Mouse (Mus musculus): Measurements from ENCODE around the gene 2810459M11Rik. TPM values are rescaled to one million over a fixed set of nuclear protein-coding genes. Genes with fewer than 3 reads are reported as not detected.
A peak's percentile ranks its signal among the peaks of the same experiment; 100 is the strongest.
"Not testable (repeated sequence)": the region's sequence is repeated elsewhere in the genome, so short reads cannot be mapped to it uniquely, and the experiment has no call there.

Gene 2810459M11Rik
- polyA plus RNA-seq (2014; fragmentation: Nextera tagmentation; extraction: Ambion mirVana): 0.68 and 1.4 TPM in 2 replicates

DNA sequence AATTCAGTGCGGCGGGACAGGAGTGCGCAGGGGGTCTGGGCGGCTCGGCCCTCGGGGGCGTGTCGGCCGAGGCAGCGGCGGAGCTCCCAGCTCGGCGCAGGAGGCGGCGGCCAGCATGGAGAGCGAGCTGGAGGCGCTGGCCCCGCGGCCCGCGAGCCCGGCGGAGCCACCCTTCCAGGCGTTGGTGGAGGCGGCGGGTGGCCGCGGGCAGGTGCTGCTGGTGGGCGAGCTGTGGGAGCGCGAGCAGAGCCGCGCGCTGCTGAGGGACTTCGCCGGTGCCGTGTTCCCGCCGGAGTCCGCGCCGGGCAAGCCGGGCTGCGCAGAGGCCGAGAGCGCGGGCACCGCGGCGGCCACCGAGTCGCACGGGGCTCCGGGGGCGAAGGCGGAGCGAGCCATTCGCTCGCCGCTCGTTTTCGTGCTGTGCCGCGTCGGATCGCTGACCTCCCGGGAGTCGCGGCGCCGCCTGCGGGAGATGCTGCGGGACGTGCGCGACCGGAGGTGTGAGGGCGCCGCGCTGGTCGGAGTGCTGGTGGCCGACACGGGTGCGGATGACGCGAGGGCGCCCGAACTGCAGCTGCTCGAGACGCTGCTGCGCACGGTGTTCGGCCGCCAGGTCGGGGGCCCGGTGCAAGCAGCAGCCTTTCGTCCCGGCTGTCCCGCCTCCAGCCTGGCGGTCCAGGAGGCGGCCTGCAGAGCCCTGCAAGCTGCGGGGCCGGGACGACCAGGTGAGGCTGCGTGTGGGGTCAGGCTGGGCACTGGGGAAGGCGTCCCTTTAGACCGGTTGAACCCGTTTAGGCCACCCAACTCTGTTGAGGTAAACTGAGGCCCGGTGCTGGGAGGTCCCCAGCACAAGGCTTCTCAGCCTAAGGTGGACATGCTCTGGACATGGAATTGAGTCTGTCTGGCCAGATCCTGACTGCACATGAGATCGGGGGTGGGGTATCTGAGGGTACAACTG, at the start of gene 2810459M11Rik:
TSS of gene 2810459M11Rik (plus strand) at position 16 of the 958 bp plus-strand sequence.
- no peak within 1 kb of the TSS for H3K27ac ChIP-seq (replicated peaks; ENCODE audit: low read depth, low read length)
- H3K9ac ChIP-seq (ENCODE audit: low read depth, low read length): peak within 1 kb of the TSS; percentile 67
- peak within 1 kb of the TSS; percentile 96 for H3K4me2 ChIP-seq (ENCODE audit: low read depth, low read length)
- no peak for DNase-seq (ENCODE audit: low spot score)
- no peaks in the 10 kb centered on the region for H3K36me3 ChIP-seq (ENCODE audit: control insufficient read depth, insufficient read depth, low read length)
- H3K4me1 ChIP-seq (ENCODE audit: control insufficient read depth, insufficient read depth, low read length): 0 out of 2 replicates have a peak, but pooled peaks cover 8% of the 10 kb centered on the region
- peaks cover 64% of the 10 kb centered on the region for H3K27me3 ChIP-seq (replicated peaks; ENCODE audit: control insufficient read depth, insufficient read depth, low read length)
- 2% methylated on average over 16 of the region's 110 CpGs for WGBS
- peak within 1 kb of the TSS; percentile 56 for H3K4me3 ChIP-seq (ENCODE audit: low read depth, low read length)
- ATAC-seq (ENCODE audit: low read depth): peak; percentile 78
- H3K9me3 ChIP-seq (ENCODE audit: control insufficient read depth, low read length): peaks cover 8% of the 10 kb centered on the region; the same call in 1 of the 2 replicates

GRCm38 (mm10) chr1:85997221-85997620, 48.4 kb upstream of the 2810459M11Rik start:
- Histone ChIP-seq H3K4me1 (ENCODE audit: control insufficient read depth, insufficient read depth, low read length) (no peaks in the 10 kb centered on the region), H3K4me2 (ENCODE audit: low read depth, low read length) (no peak overlapping the region), H3K9me3 (ENCODE audit: control insufficient read depth, low read length) (no peaks in the 10 kb centered on the region), H3K36me3 (ENCODE audit: control insufficient read depth, insufficient read depth, low read length) (no peaks in the 10 kb centered on the region), H3K9ac (ENCODE audit: low read depth, low read length) (no peak overlapping the region), H3K4me3 (ENCODE audit: low read depth, low read length) (no peak overlapping the region), H3K27me3 (replicated peaks; ENCODE audit: control insufficient read depth, insufficient read depth, low read length) (no peaks in the 10 kb centered on the region), H3K27ac (replicated peaks; ENCODE audit: low read depth, low read length) (no peak overlapping the region)
- WGBS: 96% methylated on average over 1 of the region's 1 CpGs
- ATAC-seq (ENCODE audit: low read depth) (no peak), DNase-seq (ENCODE audit: low spot score) (no peak)

DNA sequence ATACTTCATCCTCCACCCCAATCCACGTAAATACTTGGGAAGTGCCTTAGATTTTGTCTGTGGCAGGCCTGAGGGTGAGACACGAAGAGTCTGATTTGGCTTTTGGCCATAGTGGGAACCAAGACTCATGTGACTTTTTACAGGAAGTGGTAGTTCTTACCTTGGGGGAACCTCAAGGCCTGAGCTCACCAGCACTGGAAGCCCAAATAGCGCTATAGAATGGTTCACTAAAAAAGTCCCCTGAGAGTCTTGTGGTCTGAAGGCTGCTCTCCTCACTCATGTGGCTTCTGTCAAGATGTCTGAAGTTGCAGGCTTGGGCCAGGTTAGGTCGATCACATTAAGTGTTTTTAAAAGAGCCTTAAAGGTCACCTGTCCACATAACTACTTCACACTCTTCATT, 47.7 kb upstream of the 2810459M11Rik start:
- WGBS: 72% methylated on average over 4 of the region's 4 CpGs
- Histone ChIP-seq H3K36me3 (ENCODE audit: control insufficient read depth, insufficient read depth, low read length) (no peaks in the 10 kb centered on the region), H3K27me3 (replicated peaks; ENCODE audit: control insufficient read depth, insufficient read depth, low read length) (no peaks in the 10 kb centered on the region), H3K9ac (ENCODE audit: low read depth, low read length) (no peak overlapping the region), H3K4me3 (ENCODE audit: low read depth, low read length) (no peak overlapping the region), H3K9me3 (ENCODE audit: control insufficient read depth, low read length) (no peaks in the 10 kb centered on the region), H3K4me1 (ENCODE audit: control insufficient read depth, insufficient read depth, low read length) (no peaks in the 10 kb centered on the region), H3K27ac (replicated peaks; ENCODE audit: low read depth, low read length) (no peak overlapping the region), H3K4me2 (ENCODE audit: low read depth, low read length) (no peak overlapping the region)
- ATAC-seq (ENCODE audit: low read depth) (no peak), DNase-seq (ENCODE audit: low spot score) (no peak)

- DNase-seq (ENCODE audit: low spot score) (no peak), ATAC-seq (ENCODE audit: low read depth) (no peak)
- H3K9me3 ChIP-seq (ENCODE audit: control insufficient read depth, low read length): no peaks in the 10 kb centered on the region
- WGBS: 72% methylated on average over 18 of the region's 18 CpGs
- no peak overlapping the region for H3K27ac ChIP-seq (replicated peaks; ENCODE audit: low read depth, low read length)
- no peaks in the 10 kb centered on the region for H3K36me3 ChIP-seq (ENCODE audit: control insufficient read depth, insufficient read depth, low read length)
- no peaks in the 10 kb centered on the region for H3K4me1 ChIP-seq (ENCODE audit: control insufficient read depth, insufficient read depth, low read length)
- no peak overlapping the region for H3K4me3 ChIP-seq (ENCODE audit: low read depth, low read length)
- H3K9ac ChIP-seq (ENCODE audit: low read depth, low read length): no peak overlapping the region
- H3K27me3 ChIP-seq (replicated peaks; ENCODE audit: control insufficient read depth, insufficient read depth, low read length): no peaks in the 10 kb centered on the region
- H3K4me2 ChIP-seq (ENCODE audit: low read depth, low read length): no peak overlapping the region
Measured at GRCm38 (mm10) chr1:85999853-86000570, 45.7 kb upstream of the 2810459M11Rik start.

DNA sequence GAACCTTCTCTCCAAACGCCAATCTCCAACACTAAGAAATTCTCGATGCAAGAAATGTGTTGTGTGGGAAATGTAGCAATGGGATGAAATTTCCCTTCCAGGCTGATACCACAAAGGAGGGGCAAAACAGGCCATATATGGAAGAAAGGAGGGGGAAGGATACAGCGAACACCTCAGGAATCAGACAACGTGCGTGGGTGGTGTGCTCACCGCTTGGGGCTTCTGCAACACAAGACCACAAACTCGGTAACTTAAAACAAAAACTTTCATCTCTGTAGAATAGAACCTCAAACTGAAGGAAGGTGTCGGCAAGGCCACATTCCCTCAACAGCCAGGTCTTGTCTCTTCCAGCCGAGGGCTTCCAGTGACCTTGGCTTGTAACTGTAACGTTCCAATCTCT, 40.1 kb upstream of the 2810459M11Rik start:
- WGBS: 90% methylated on average over 10 of the region's 10 CpGs

GRCm38 (mm10) chr1:86006040-86006439, 39.6 kb upstream of the 2810459M11Rik start:
- Histone ChIP-seq H3K4me3 (ENCODE audit: low read depth, low read length) (no peak overlapping the region), H3K4me1 (ENCODE audit: control insufficient read depth, insufficient read depth, low read length) (no peaks in the 10 kb centered on the region), H3K36me3 (ENCODE audit: control insufficient read depth, insufficient read depth, low read length) (no peaks in the 10 kb centered on the region), H3K9ac (ENCODE audit: low read depth, low read length) (no peak overlapping the region), H3K27me3 (replicated peaks; ENCODE audit: control insufficient read depth, insufficient read depth, low read length) (no peaks in the 10 kb centered on the region), H3K9me3 (ENCODE audit: control insufficient read depth, low read length) (no peaks in the 10 kb centered on the region), H3K27ac (replicated peaks; ENCODE audit: low read depth, low read length) (no peak overlapping the region), H3K4me2 (ENCODE audit: low read depth, low read length) (no peak overlapping the region)
- 90% methylated on average over 6 of the region's 6 CpGs for WGBS
- DNase-seq (ENCODE audit: low spot score): no peak
- no peak for ATAC-seq (ENCODE audit: low read depth)

More for the DNA sequence above, 40.1 kb upstream of the 2810459M11Rik start:
- Histone ChIP-seq H3K27ac (replicated peaks; ENCODE audit: low read depth, low read length) (no peak overlapping the region), H3K4me1 (ENCODE audit: control insufficient read depth, insufficient read depth, low read length) (no peaks in the 10 kb centered on the region), H3K9me3 (ENCODE audit: control insufficient read depth, low read length) (no peaks in the 10 kb centered on the region), H3K4me3 (ENCODE audit: low read depth, low read length) (no peak overlapping the region), H3K27me3 (replicated peaks; ENCODE audit: control insufficient read depth, insufficient read depth, low read length) (no peaks in the 10 kb centered on the region), H3K4me2 (ENCODE audit: low read depth, low read length) (no peak overlapping the region), H3K9ac (ENCODE audit: low read depth, low read length) (no peak overlapping the region), H3K36me3 (ENCODE audit: control insufficient read depth, insufficient read depth, low read length) (no peaks in the 10 kb centered on the region)
- DNase-seq (ENCODE audit: low spot score) (no peak), ATAC-seq (ENCODE audit: low read depth) (no peak)

DNA sequence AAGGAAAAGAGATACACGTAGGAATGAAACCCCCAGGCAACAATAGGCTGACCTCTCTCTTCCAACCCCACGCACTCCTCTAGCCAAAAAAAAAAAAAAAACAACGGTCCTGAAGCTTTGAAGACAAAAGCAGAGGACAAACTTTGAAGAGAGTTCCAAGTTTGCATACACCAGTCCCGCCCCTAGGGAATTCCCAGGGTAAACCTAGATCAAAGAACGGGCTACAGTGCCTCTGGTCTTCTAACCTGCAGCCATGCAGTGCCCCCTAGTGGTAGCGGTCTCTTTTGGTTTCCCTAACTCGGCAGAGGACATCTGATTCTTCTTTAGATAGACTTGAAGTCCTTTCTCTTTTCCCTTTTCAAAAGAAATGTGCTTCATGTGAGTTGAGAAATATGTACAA, 37.9 kb upstream of the 2810459M11Rik start:
- Histone ChIP-seq H3K4me1 (ENCODE audit: control insufficient read depth, insufficient read depth, low read length) (no peaks in the 10 kb centered on the region), H3K9ac (ENCODE audit: low read depth, low read length) (no peak overlapping the region), H3K27me3 (replicated peaks; ENCODE audit: control insufficient read depth, insufficient read depth, low read length) (no peaks in the 10 kb centered on the region), H3K4me2 (ENCODE audit: low read depth, low read length) (peak overlapping the region; percentile 16; the same call in 1 of the 2 replicates), H3K4me3 (ENCODE audit: low read depth, low read length) (no peak overlapping the region), H3K9me3 (ENCODE audit: control insufficient read depth, low read length) (no peaks in the 10 kb centered on the region), H3K27ac (replicated peaks; ENCODE audit: low read depth, low read length) (no peak overlapping the region), H3K36me3 (ENCODE audit: control insufficient read depth, insufficient read depth, low read length) (no peaks in the 10 kb centered on the region)
- WGBS: under 1% methylated on average over 7 of the region's 7 CpGs
- ATAC-seq (ENCODE audit: low read depth) (peak; percentile 86), DNase-seq (ENCODE audit: low spot score) (peak; percentile 97)

DNA sequence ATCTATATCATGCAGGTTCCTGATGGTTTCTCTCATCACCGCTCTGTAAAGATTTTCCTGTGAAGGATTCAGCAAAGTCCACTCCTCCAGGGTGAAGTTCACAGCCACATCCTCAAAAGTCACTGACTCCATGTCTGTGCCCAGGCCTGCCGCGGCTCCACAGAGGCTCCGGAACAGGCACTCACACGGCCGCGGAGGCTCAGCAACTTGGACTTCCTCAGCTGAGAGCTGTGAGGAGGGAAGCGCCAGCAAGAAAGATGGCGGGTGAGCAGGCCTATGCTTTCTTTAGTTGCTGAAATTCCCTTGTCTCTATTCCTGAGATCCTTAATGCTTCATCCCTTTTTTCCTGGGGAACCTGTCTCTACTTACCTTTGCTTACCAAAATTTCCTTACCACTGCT, 29.9 kb upstream of the 2810459M11Rik start:
- peaks cover 32% of the 10 kb centered on the region for H3K27me3 ChIP-seq (replicated peaks; ENCODE audit: control insufficient read depth, insufficient read depth, low read length)
- DNase-seq (ENCODE audit: low spot score); ATAC-seq (ENCODE audit: low read depth); H3K4me3 ChIP-seq (ENCODE audit: low read depth, low read length); H3K36me3 ChIP-seq (ENCODE audit: control insufficient read depth, insufficient read depth, low read length); H3K4me1 ChIP-seq (ENCODE audit: control insufficient read depth, insufficient read depth, low read length); H3K9ac ChIP-seq (ENCODE audit: low read depth, low read length); H3K27ac ChIP-seq (replicated peaks; ENCODE audit: low read depth, low read length); H3K4me2 ChIP-seq (ENCODE audit: low read depth, low read length); H3K9me3 ChIP-seq (ENCODE audit: control insufficient read depth, low read length): not testable (repeated sequence)
- 97% methylated on average over 9 of the region's 9 CpGs for WGBS
